Mouse (Mus musculus): ENCODE measurements around the gene Atg9a.

DNA sequence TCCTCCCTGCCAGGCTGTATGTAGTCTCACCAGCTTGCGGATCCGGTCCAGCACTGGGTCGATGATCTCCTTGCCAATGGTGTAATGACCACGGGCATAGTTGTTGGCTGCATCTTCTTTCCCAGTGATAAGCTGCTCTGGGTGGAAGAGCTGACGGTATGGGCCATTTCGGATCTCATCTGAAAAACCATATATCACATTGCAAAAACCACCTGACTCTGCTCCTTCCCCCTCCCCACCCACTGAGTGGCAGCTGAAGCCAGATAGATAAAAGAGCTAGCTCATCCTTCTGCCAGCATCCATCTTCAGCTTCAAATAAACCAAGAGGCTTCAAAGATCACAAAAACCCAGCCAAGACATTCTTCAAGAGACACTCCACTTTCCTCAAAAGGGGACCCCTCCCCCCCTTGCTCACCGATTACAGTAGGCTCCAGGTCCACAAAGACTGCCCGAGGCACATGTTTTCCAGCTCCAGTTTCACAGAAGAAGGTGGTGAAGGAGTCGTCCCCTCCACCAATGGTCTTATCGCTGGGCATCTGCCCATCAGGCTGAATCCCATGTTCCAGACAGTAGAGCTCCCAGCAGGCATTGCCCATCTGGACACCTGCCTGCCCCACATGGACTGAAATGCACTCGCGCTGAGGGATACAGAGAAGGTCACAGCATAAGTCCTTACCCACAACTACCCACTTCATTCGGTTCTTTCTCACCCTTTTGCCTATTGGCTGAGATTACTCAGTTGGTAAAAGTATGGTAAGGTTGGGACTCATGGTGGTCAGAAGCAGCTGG, 25.0 kb upstream of the Atg9a start:
- no peak for TF ChIP-seq CTCF (IDR thresholded peaks at IDR 0.05; ENCODE audit: low read depth, low read length)
- no peak for TF ChIP-seq POLR2A (IDR thresholded peaks at IDR 0.05; ENCODE audit: insufficient read depth, low read length)
- no peak for TF ChIP-seq EP300 (IDR thresholded peaks at IDR 0.05; ENCODE audit: insufficient read depth, low read depth, low read length)

Data from ES-Bruce4 (cell line).